Mouse (Mus musculus) mammary gland, adult 2 months (tissue): Measurements from ENCODE around the gene Gm6465. TPM values are rescaled to one million over a fixed set of nuclear protein-coding genes. Genes with fewer than 3 reads are reported as not detected.

Source experiments
- polyA plus RNA-seq: library from polyadenylated mRNA; depleted of rRNA; stranded (reverse); fragments of >200 nt; gene quantifications from 2 replicates; pipeline ENCODE4 v1.2.3, GENCODE M21; 2012; ENCODE audit warnings: low replicate concordance; rRNA removed

Gm6465 gene
- polyA plus RNA-seq: not detected in 2 replicates

DNA sequence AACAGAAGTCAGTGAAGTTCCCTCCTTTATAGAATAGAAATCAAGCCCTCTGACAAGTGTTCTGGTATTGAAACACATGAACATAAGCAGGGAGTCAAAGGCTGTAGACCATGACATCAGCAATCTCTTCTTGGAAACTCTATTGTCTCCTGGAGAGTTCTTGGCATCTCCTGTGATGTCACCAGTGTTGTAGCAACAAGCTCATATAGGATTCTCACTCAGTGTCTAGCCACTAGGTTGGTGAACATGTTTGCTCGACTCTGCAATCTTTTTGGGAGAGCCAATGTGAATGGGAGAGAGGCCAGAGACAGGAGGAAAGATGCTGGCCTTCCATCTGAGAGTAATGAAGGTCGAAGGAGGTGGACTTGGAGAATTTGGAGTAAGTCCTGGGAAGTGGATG, at the start of gene Gm6465:
Gene Gm6465 (plus strand): TSS at position 301 of the 400 bp plus-strand sequence.

Other genes with a start within 250 kb of the Gm6465 start
- not detected in 2 replicates for gene Gm8922, start 163.6 kb upstream of the Gm6465 start, polyA plus RNA-seq
- gene Gm8926, start 75.0 kb upstream of the Gm6465 start, polyA plus RNA-seq: not detected in 2 replicates
- not detected in 2 replicates for gene 4933402N22Rik, start 72.5 kb downstream of the Gm6465 start, polyA plus RNA-seq